Mouse (Mus musculus) brain, embryonic 14.5 days (tissue): Measurements from ENCODE around the gene Plscr2. TPM values are rescaled to one million over a fixed set of nuclear protein-coding genes. Genes with fewer than 3 reads are reported as not detected.
"Not testable (repeated sequence)": the region's sequence is repeated elsewhere in the genome, so short reads cannot be mapped to it uniquely, and the experiment has no call there.

Experiments used
- DNase-seq: peaks from one replicate; pipeline ENCODE4 v3.0.0-alpha.2; 2011; ENCODE audit warnings: low read depth
- CTCF ChIP-seq: fragments of 200-500 bp; IDR thresholded peaks from 2 replicates; pipeline ENCODE4 v1.5.1; 2012; ENCODE audit warnings: inconsistent platforms, mild to moderate bottlenecking, moderate library complexity, borderline replicate concordance; ENCODE audit not compliant: insufficient read depth, insufficient read length; ENCODE audit errors: extremely low read depth
- POLR2A ChIP-seq: fragments of 200-500 bp; IDR thresholded peaks from 2 replicates; pipeline ENCODE4 v1.6.1; 2012; ENCODE audit warnings: mild to moderate bottlenecking, inconsistent platforms, borderline replicate concordance; ENCODE audit not compliant: poor library complexity, insufficient read depth, insufficient read length, severe bottlenecking; ENCODE audit errors: extremely low read depth
- polyA plus RNA-seq: library from polyadenylated mRNA; depleted of rRNA; stranded (reverse); fragments of >200 nt; gene quantifications from 2 replicates; pipeline ENCODE4 v1.2.3, GENCODE M21; 2012

The Plscr2 gene
- polyA plus RNA-seq, 1 experiment, result 0.46 TPM

- DNase-seq, result peak; percentile 55
- TF ChIP-seq POLR2A (no peak), CTCF (no peak)
Measured at GRCm38 (mm10) chr9:92282563-92283171, 7.3 kb downstream of the Plscr2 start.

GRCm38 (mm10) chr9:92289675-92290074 lies 14.3 kb downstream of the Plscr2 start:
- DNase-seq, result no peak
- TF ChIP-seq POLR2A, result no peak
- TF ChIP-seq CTCF, result no peak

- DNase-seq, result no peak
- TF ChIP-seq POLR2A (no peak), CTCF (no peak)
Measured at GRCm38 (mm10) chr9:92292169-92292568, 16.8 kb downstream of the Plscr2 start.

GRCm38 (mm10) chr9:92292922-92293321 lies 17.5 kb downstream of the Plscr2 start:
- TF ChIP-seq POLR2A, result no peak
- TF ChIP-seq CTCF, result no peak
- DNase-seq, result no peak

DNA sequence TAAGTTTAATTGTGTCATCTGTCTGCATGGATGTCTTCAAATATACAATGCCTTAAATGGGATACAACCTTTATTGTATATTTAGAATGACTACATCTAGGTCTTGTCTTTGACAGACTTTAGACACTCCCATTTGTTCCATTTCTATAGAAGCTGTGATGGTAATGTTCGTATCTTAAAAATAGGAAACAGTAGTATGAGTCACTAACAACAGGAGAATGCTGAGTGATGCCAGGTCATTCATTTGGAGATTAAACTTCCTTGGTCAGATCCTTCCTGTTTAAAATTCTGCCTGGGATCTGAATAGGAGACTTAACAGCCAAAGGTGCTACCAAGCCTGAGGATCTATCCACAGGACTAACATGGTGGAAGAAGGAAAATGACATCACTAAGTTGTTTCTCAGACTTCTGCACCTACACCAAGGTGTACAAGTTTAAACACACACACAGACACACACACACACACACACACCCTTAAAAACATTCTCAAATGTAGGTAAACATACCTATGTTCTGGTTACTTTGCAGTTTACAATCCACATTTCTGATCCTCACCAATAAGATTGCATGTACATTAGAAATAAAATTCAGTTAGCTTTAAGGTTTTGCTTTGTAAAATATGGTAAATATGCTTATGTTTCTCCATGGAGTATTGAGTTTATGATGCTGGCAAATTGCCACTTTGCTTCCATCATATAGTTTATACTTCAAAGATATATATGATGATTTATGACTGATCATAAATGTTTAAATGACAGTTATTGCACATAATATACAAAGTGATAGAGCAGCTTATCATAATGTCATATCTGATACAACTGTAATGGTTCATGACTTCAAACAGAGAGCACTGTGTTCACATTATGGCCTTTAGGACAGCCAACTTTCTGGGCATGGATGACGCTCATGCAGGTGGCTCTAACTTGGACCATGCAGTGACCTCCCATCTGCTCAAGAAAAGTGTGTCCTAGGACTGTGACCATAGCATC lies 18.5 kb downstream of the Plscr2 start:
- TF ChIP-seq CTCF (no peak), POLR2A (no peak)
- DNase-seq, result no peak

- DNase-seq, result no peak
- no peak for TF ChIP-seq CTCF
- no peak for TF ChIP-seq POLR2A
Measured at GRCm38 (mm10) chr9:92298288-92298687, 22.9 kb downstream of the Plscr2 start.

DNA sequence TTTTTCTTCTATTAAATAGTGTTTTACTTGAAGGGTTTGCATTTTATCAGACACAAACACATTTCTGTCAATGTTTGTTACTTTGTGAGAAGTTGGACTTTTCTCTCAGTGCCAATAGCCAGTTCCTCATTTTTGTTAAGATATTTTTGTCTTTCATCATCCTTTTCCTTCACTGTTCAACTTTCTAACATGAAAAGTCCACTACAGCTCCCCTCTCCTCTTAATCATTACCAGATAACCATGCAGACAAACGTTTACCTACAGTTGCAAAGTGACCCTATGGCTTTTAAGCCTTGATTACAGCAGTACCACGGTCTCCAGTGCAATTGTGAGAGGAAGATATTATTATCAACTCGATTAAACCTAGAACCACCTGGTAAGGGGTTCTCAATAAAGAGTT lies 25.8 kb downstream of the Plscr2 start:
- no peak for DNase-seq
- TF ChIP-seq POLR2A (no peak), CTCF (no peak)

- no peak for DNase-seq
- TF ChIP-seq POLR2A, result no peak
- no peak for TF ChIP-seq CTCF
Measured at GRCm38 (mm10) chr9:92305075-92305474, 29.7 kb downstream of the Plscr2 start.

DNA sequence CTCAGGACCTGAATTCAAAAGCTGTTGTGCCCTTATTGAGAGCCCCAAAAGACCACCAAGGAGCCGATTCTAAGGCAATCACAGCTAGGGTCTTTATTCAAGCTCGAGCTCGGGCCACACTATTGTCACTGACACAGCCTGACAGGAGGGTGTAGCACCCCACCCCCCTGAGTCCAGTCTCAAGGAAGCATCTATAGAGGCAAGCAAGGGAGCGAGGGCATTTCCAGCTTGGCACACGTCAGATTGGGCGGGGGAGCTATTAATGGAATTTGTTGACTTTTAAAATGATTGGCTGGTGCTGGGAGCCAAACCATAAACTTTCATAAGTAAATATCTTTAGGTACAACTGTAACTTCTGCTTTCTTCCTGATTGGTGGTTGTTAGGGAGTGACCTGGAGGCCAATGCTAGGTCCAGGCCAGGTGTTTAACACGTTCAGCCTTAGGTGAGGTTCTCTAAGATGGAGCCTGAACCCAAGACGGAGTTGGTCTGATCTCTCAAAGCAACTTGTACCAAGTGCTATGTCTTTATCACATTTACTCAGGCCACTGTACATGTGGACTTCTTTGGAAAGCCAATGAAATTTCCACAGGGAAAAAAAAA lies 30.3 kb downstream of the Plscr2 start:
- peak; percentile 8 for DNase-seq
- TF ChIP-seq CTCF (no peak), POLR2A (no peak)

DNA sequence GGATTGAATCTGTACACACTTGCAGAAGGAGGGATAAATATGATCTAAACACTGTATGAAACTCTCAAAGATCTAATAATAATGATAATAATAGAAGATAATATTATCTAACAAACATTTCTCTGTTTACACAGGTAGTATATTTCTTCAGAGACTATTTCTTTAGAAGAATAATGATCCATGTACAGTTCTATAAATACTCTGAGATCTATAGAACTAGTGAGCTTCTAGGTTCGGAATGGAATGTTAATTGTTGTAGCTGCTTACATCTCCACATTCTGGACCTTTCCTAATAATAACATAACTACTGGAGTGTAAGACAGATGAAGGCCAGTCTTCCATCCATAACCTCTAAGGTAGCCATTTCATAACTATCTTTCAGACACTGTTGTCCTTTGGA lies 33.7 kb downstream of the Plscr2 start, which contains the start of gene 1700057G04Rik:
TSS of gene 1700057G04Rik (plus strand) at position 301 of the 400 bp plus-strand sequence.
- DNase-seq, result no peak

DNA sequence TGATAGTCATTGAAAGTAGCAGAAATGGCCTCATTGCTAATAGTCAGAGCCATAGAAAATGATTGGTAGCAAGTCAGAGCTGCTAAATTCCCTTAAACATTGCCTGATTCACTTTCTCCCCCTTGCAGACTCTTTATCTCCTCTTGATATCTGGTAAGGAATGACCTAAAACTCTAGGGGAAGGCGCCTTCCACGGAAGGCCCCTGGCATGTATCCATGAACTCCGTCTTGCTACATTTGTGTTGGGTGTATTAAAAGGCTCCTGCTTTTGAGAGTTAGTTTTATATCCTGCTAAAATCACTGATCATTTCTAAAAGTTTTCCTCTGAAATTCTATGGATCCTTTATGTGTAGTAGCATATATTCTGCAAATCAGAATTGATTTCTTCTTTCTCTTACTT lies 41.4 kb downstream of the Plscr2 start:
- no peak for DNase-seq
- TF ChIP-seq POLR2A (no peak), CTCF (no peak)

More for the DNA sequence above, 33.7 kb downstream of the Plscr2 start, which contains the start of gene 1700057G04Rik:
- no peak for TF ChIP-seq CTCF
- no peak for TF ChIP-seq POLR2A

- not testable (repeated sequence) for DNase-seq
Measured at GRCm38 (mm10) chr9:92325936-92326335, 50.5 kb downstream of the Plscr2 start.

DNA sequence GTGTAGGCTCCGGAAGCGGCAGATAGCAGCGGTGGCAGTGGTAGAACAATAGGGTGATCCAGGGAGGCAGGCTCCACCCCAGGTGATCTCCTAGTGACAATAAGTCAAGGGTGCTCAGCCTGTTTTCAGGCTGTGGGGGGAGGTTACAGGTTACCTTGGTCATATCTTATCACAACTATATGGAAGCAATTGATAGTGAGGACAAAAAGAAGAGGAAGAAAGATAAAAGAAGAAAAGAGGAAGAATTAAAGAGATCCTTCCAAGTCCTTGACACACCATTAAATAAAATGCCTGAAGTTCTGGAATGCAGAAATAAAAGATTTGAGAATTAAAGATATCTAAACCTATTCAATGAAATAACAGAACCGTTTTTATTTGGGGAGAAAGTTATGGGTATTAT lies 51.4 kb downstream of the Plscr2 start:
- no peak for DNase-seq
- TF ChIP-seq CTCF (no peak), POLR2A (no peak)
